Mouse (Mus musculus) lung, adult 10 weeks (tissue): ENCODE data around the gene Dhx32. TPM values are rescaled to one million over a fixed set of nuclear protein-coding genes. Genes with fewer than 3 reads are reported as not detected.

Experiments
- polyA plus RNA-seq: library from polyadenylated mRNA; stranded (reverse); fragments of 350-450 nt; fragmentation: Illumina TruSeq; extraction: RNeasy Lipid Tissue Mini Kit (QIAGEN cat#74804); gene quantifications from one replicate; pipeline ENCODE4 v1.2.3, GENCODE M21; 2014; ENCODE audit warnings: low read depth, low replicate concordance; ENCODE audit not compliant: insufficient read depth

The Dhx32 gene
- 13.0 TPM for polyA plus RNA-seq

GRCm38 (mm10) chr7:133782717-133783435 lies at the start of gene Dhx32:
Gene Dhx32, minus strand, starts transcription at chr7:133782726.

DNA sequence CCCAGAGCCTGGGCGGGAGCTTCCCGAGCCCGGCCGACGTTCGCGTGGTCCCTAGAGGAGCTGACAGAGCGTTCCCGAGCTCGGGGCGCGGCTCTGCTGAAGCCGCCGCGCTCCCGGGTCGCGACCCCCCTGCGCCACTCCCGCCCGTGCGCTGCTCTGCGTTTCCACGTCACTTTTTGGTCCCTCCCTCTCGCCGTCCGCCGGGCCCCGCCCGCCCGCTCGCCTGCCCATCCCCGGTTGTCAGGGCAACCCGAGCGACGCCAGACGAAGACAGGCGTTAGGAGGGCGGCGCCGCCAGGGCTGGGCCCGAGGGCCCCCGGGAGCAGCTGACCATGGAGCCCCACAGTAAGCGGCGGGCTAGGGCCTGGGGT lies 5.9 kb downstream of the Dhx32 start, which contains the start of gene Fank1:
Fank1 (plus strand) TSS at position 236 of the 371 bp plus-strand sequence.

GRCm38 (mm10) chr7:133679961-133680360 lies 102.6 kb downstream of the Dhx32 start, which contains the start of gene Mmp21:
Gene Mmp21, minus strand, starts transcription at chr7:133680061.

Other genes with a start within 250 kb of the Dhx32 start
- gene Tex36, start 180.6 kb downstream of the Dhx32 start, polyA plus RNA-seq = not detected
- gene Edrf1, start 145.2 kb downstream of the Dhx32 start, polyA plus RNA-seq = 15.4 TPM
- not detected for gene Mmp21, start 102.7 kb downstream of the Dhx32 start, polyA plus RNA-seq
- 74.5 TPM for gene Bccip, start 73.4 kb downstream of the Dhx32 start, polyA plus RNA-seq
- 11.3 TPM for gene Uros, start 72.7 kb downstream of the Dhx32 start, polyA plus RNA-seq
- 5.7 TPM for gene Fank1, start 5.9 kb downstream of the Dhx32 start, polyA plus RNA-seq